Mouse (Mus musculus): ENCODE measurements at regions not wholly inside any gene's neighbourhood (a gene's known extent, or its start where the extent isn't known, plus 50 kb on each side); places are given as distances from the start of the nearest gene placed in this dataset.

GRCm38 (mm10) chr16:10098511-10098910, 71.5 kb upstream of the Rpl39l start:
- no peak for DNase-seq (ENCODE audit: low read depth)

GRCm38 (mm10) chr16:10088461-10089353, 81.3 kb upstream of the Rpl39l start:
- no peak for DNase-seq (ENCODE audit: low read depth)

GRCm38 (mm10) chr16:10086341-10086740, 83.7 kb upstream of the Rpl39l start:
- DNase-seq (ENCODE audit: low read depth): no peak

GRCm38 (mm10) chr16:10085429-10085828, 84.6 kb upstream of the Rpl39l start:
- DNase-seq (ENCODE audit: low read depth): no peak

GRCm38 (mm10) chr16:10081751-10082150, 86.4 kb upstream of the Grin2a start:
- DNase-seq (ENCODE audit: low read depth): no peak

GRCm38 (mm10) chr16:10080121-10080679, 84.8 kb upstream of the Grin2a start:
- no peak for DNase-seq (ENCODE audit: low read depth)

- DNase-seq (ENCODE audit: low read depth): peak; percentile 10
These were observed 77.8 kb upstream of the Grin2a start for GRCm38 (mm10) chr16:10073158-10073557.

GRCm38 (mm10) chr16:10063491-10063890, 68.1 kb upstream of the Grin2a start:
- DNase-seq (ENCODE audit: low read depth): no peak

- DNase-seq (ENCODE audit: low read depth): no peak
These were observed 62.7 kb upstream of the Grin2a start for GRCm38 (mm10) chr16:10058094-10058493.
